Mouse (Mus musculus): ENCODE data around the gene Pdcd7. TPM values are rescaled to one million over a fixed set of nuclear protein-coding genes. Genes with fewer than 3 reads are reported as not detected.

The Pdcd7 gene
- 31.1 and 37.7 TPM in 2 replicates for polyA plus RNA-seq (2011; ENCODE audit: insufficient read depth, insufficient read length, low read depth, missing spikeins)

DNA sequence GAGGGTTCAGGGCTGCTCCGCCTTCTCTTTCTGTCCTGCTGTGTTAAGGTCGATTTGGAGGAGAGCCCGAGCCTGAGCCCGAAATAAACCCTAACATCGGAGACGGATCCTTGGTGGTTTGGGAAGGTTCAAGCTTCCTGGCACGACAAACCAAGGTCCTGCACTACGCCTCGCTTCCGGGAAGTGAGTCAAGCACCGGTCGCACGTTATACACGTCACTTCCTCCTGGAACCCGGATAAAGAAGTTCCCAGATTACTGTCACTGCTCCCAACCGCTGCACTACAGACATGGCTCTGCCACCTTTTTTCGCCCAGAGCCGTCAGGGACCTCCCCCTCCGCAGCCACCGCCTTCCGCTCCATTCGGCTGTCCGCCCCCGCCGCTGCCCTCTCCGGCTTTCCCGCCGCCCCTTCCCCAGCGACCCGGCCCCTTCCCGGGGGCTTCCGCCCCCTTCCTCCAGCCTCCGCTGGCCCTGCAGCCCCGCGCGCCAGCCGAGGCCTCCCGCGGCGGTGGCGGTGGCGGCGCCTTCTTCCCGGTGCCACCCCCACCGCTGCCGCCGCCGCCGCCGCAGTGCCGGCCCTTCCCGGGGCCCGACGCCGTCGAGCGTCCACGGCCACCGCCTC lies at the start of gene Pdcd7:
Gene Pdcd7, plus strand, starts transcription at position 251 of the 622 bp plus-strand sequence.
- Histone ChIP-seq H3K36me3 (ENCODE audit: control insufficient read depth, insufficient read depth, low read length, poor library complexity, severe bottlenecking) (no peaks in the 10 kb centered on the region), H3K9me3 (replicated peaks; ENCODE audit: control insufficient read depth, insufficient read depth, low read length, poor library complexity, severe bottlenecking) (peaks cover 5% of the 10 kb centered on the region), H3K27ac (ENCODE audit: insufficient read depth, low read length) (peak within 1 kb of the TSS; percentile 71), H3K9ac (ENCODE audit: low read depth, poor library complexity, severe bottlenecking) (peak within 1 kb of the TSS; percentile 89), H3K4me1 (ENCODE audit: control insufficient read depth, insufficient read depth, low read length) (peaks cover 1% of the 10 kb centered on the region), H3K27me3 (ENCODE audit: control insufficient read depth, insufficient read depth, low read length, poor library complexity, severe bottlenecking) (no peaks in the 10 kb centered on the region), H3K4me3 (ENCODE audit: low read depth, low read length) (peak within 1 kb of the TSS; percentile 70)
- TF ChIP-seq EP300 (IDR thresholded peaks at IDR 0.05; ENCODE audit: insufficient read depth, low read depth, low read length) (no peak), POLR2A (IDR thresholded peaks at IDR 0.05; ENCODE audit: insufficient read depth, low read length) (peak; percentile 62), CTCF (IDR thresholded peaks at IDR 0.05; ENCODE audit: low read depth, low read length) (no peak)

DNA sequence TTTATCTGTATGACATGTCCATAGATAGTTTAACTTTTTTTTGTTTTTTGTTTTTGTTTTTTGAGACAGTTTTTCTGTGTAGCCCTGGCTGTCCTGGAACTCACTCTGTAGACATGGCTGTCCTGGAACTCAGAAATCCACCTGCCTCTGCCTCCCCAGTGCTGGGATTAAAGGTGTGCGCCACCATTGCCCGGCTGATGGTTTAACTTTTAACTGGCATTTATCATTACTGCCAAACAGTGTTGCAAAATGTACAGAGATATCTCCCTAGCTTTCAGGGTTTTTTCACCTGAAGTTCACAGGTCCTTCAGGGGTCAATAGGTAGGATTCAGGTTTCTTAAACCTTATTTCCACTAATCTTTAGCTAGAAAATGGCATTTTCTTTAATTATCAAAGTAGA lies 48.8 kb upstream of the Pdcd7 start:
- TF ChIP-seq EP300 (IDR thresholded peaks at IDR 0.05; ENCODE audit: insufficient read depth, low read depth, low read length) (no peak), CTCF (IDR thresholded peaks at IDR 0.05; ENCODE audit: low read depth, low read length) (no peak), POLR2A (IDR thresholded peaks at IDR 0.05; ENCODE audit: insufficient read depth, low read length) (no peak)
- H3K27ac ChIP-seq (ENCODE audit: insufficient read depth, low read length) = no peak overlapping the region
- H3K36me3 ChIP-seq (ENCODE audit: control insufficient read depth, insufficient read depth, low read length, poor library complexity, severe bottlenecking) = peaks cover 10% of the 10 kb centered on the region
- H3K9ac ChIP-seq (ENCODE audit: low read depth, poor library complexity, severe bottlenecking) = no peak overlapping the region
- H3K4me1 ChIP-seq (ENCODE audit: control insufficient read depth, insufficient read depth, low read length) = no peaks in the 10 kb centered on the region
- H3K4me3 ChIP-seq (ENCODE audit: low read depth, low read length) = no peak overlapping the region
- H3K9me3 ChIP-seq (replicated peaks; ENCODE audit: control insufficient read depth, insufficient read depth, low read length, poor library complexity, severe bottlenecking) = no peaks in the 10 kb centered on the region
- H3K27me3 ChIP-seq (ENCODE audit: control insufficient read depth, insufficient read depth, low read length, poor library complexity, severe bottlenecking) = no peaks in the 10 kb centered on the region

DNA sequence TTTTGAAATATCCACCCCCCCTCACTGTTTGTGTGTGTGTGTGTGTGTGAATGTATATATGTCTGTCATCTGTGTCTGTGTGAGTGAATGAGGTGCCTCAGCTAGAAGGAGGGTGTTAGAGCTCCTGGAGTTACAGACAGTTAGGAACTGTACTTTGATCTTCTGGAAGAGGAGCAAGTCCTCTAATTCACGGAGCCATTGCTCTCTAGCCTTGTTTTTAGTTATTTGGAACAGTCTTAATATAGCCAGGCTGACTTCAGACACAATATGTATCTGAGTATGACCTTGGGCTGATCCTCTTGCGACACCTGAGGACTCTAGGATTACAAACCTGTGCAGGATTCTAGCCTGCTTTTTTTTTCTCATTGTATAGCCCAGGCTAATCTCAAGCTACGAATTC lies 47.1 kb upstream of the Pdcd7 start:
- H3K36me3 ChIP-seq (ENCODE audit: control insufficient read depth, insufficient read depth, low read length, poor library complexity, severe bottlenecking) = peaks cover 18% of the 10 kb centered on the region
- no peaks in the 10 kb centered on the region for H3K4me1 ChIP-seq (ENCODE audit: control insufficient read depth, insufficient read depth, low read length)
- H3K9me3 ChIP-seq (replicated peaks; ENCODE audit: control insufficient read depth, insufficient read depth, low read length, poor library complexity, severe bottlenecking) = no peaks in the 10 kb centered on the region
- TF ChIP-seq EP300 (IDR thresholded peaks at IDR 0.05; ENCODE audit: insufficient read depth, low read depth, low read length) = no peak
- no peak for TF ChIP-seq POLR2A (IDR thresholded peaks at IDR 0.05; ENCODE audit: insufficient read depth, low read length)
- no peak for TF ChIP-seq CTCF (IDR thresholded peaks at IDR 0.05; ENCODE audit: low read depth, low read length)
- no peak overlapping the region for H3K9ac ChIP-seq (ENCODE audit: low read depth, poor library complexity, severe bottlenecking)
- no peak overlapping the region for H3K27ac ChIP-seq (ENCODE audit: insufficient read depth, low read length)
- no peaks in the 10 kb centered on the region for H3K27me3 ChIP-seq (ENCODE audit: control insufficient read depth, insufficient read depth, low read length, poor library complexity, severe bottlenecking)
- H3K4me3 ChIP-seq (ENCODE audit: low read depth, low read length) = no peak overlapping the region

DNA sequence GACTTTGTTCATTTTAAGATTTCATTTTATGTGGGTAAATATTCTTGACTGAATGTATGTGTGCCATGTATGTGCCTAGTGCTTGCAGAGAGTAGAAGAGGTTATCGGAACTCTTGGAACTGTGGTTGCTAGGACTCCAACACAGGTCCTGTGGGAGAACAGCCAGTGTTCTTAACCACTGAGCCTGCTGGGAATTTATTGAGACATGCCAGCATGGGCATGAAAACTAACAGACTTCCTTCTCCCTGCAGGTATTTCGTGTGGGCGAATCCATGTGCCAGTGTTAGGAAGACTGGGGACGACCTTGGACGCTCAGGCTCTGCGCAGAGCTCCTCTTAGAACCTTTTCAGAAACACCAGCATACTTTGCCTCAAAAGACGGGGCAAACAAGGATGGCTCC lies 46.3 kb upstream of the Pdcd7 start:
- no peak for TF ChIP-seq EP300 (IDR thresholded peaks at IDR 0.05; ENCODE audit: insufficient read depth, low read depth, low read length)
- TF ChIP-seq CTCF (IDR thresholded peaks at IDR 0.05; ENCODE audit: low read depth, low read length) = no peak
- TF ChIP-seq POLR2A (IDR thresholded peaks at IDR 0.05; ENCODE audit: insufficient read depth, low read length) = no peak
- H3K9me3 ChIP-seq (replicated peaks; ENCODE audit: control insufficient read depth, insufficient read depth, low read length, poor library complexity, severe bottlenecking) = no peaks in the 10 kb centered on the region
- H3K4me1 ChIP-seq (ENCODE audit: control insufficient read depth, insufficient read depth, low read length) = no peaks in the 10 kb centered on the region
- H3K4me3 ChIP-seq (ENCODE audit: low read depth, low read length) = no peak overlapping the region
- no peaks in the 10 kb centered on the region for H3K27me3 ChIP-seq (ENCODE audit: control insufficient read depth, insufficient read depth, low read length, poor library complexity, severe bottlenecking)
- H3K36me3 ChIP-seq (ENCODE audit: control insufficient read depth, insufficient read depth, low read length, poor library complexity, severe bottlenecking) = peaks cover 21% of the 10 kb centered on the region
- H3K27ac ChIP-seq (ENCODE audit: insufficient read depth, low read length) = no peak overlapping the region
- no peak overlapping the region for H3K9ac ChIP-seq (ENCODE audit: low read depth, poor library complexity, severe bottlenecking)

DNA sequence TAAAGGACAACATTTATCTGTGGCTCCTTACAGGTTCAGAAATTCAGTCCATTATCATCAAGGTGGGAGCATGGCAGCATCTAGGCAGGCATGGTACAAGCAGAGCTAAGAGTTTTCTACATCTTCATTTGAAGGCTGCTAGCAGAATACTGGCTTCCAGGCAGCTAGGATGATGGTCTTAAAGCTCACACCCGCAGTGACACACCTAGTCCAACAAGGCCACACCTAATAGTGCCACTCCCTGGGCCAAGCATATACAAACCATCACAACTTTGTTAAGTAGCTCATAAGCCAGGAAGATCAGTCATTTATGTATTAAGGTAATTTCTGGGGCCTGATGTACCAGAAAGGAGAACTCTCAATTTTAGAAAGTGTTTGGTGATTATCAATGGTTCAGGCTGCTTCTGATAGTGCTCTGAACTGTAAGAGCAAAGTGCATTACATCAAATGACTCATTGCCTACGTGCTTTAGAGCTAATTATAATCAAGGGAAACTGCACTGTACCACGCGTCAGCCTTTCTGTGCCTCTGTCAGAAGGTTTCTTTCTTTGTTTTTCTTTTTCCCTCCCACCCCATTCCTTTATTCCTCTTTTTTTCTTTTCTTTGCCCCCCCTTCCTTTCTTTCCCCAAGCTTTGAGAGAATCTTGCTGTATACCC lies 43.4 kb upstream of the Pdcd7 start:
- Histone ChIP-seq H3K27me3 (ENCODE audit: control insufficient read depth, insufficient read depth, low read length, poor library complexity, severe bottlenecking) (no peaks in the 10 kb centered on the region), H3K9ac (ENCODE audit: low read depth, poor library complexity, severe bottlenecking) (no peak overlapping the region), H3K9me3 (replicated peaks; ENCODE audit: control insufficient read depth, insufficient read depth, low read length, poor library complexity, severe bottlenecking) (no peaks in the 10 kb centered on the region), H3K27ac (ENCODE audit: insufficient read depth, low read length) (no peak overlapping the region), H3K36me3 (ENCODE audit: control insufficient read depth, insufficient read depth, low read length, poor library complexity, severe bottlenecking) (peaks cover 20% of the 10 kb centered on the region), H3K4me1 (ENCODE audit: control insufficient read depth, insufficient read depth, low read length) (no peaks in the 10 kb centered on the region), H3K4me3 (ENCODE audit: low read depth, low read length) (no peak overlapping the region)
- TF ChIP-seq CTCF (IDR thresholded peaks at IDR 0.05; ENCODE audit: low read depth, low read length) (no peak), EP300 (IDR thresholded peaks at IDR 0.05; ENCODE audit: insufficient read depth, low read depth, low read length) (no peak), POLR2A (IDR thresholded peaks at IDR 0.05; ENCODE audit: insufficient read depth, low read length) (no peak)

DNA sequence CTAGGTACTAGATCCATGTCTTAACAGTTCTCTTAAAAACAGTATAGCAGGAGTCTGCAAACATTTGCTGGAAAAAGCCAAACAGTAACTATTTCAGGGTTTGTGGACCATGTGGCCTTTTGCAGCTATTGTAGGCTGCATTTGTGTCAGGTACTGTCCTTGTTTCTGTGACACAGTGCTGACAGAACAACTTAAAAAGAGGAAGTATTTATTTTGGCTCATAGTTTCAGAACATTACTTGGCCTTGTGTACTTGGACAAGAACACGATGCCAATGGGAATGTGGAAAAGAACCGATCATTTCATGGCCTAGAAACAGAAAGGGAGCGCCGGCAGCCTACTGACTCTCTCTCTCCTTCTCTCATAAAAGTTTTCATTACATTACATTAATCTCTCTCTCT lies 42.3 kb upstream of the Pdcd7 start:
- peaks cover 22% of the 10 kb centered on the region for H3K36me3 ChIP-seq (ENCODE audit: control insufficient read depth, insufficient read depth, low read length, poor library complexity, severe bottlenecking)

More for the DNA sequence above, 42.3 kb upstream of the Pdcd7 start:
- no peaks in the 10 kb centered on the region for H3K9me3 ChIP-seq (replicated peaks; ENCODE audit: control insufficient read depth, insufficient read depth, low read length, poor library complexity, severe bottlenecking)
- TF ChIP-seq EP300 (IDR thresholded peaks at IDR 0.05; ENCODE audit: insufficient read depth, low read depth, low read length) (no peak), POLR2A (IDR thresholded peaks at IDR 0.05; ENCODE audit: insufficient read depth, low read length) (no peak), CTCF (IDR thresholded peaks at IDR 0.05; ENCODE audit: low read depth, low read length) (no peak)
- H3K4me1 ChIP-seq (ENCODE audit: control insufficient read depth, insufficient read depth, low read length) = no peaks in the 10 kb centered on the region
- H3K4me3 ChIP-seq (ENCODE audit: low read depth, low read length) = no peak overlapping the region
- no peak overlapping the region for H3K9ac ChIP-seq (ENCODE audit: low read depth, poor library complexity, severe bottlenecking)
- H3K27me3 ChIP-seq (ENCODE audit: control insufficient read depth, insufficient read depth, low read length, poor library complexity, severe bottlenecking) = no peaks in the 10 kb centered on the region
- no peak overlapping the region for H3K27ac ChIP-seq (ENCODE audit: insufficient read depth, low read length)

Data from ES-Bruce4 (cell line).